Mouse (Mus musculus) spleen, adult 18-20 months (tissue): ENCODE data around the gene Olfr1336.
"Not testable (repeated sequence)": the region's sequence is repeated elsewhere in the genome, so short reads cannot be mapped to it uniquely, and the experiment has no call there.

Source experiments
- DNase-seq, 2 experiments: peaks; one replicate each; pipeline ENCODE4 v3.0.0; 2022; ENCODE audit warnings: mixed read lengths in 2 of 2

Gene Olfr1336

DNA sequence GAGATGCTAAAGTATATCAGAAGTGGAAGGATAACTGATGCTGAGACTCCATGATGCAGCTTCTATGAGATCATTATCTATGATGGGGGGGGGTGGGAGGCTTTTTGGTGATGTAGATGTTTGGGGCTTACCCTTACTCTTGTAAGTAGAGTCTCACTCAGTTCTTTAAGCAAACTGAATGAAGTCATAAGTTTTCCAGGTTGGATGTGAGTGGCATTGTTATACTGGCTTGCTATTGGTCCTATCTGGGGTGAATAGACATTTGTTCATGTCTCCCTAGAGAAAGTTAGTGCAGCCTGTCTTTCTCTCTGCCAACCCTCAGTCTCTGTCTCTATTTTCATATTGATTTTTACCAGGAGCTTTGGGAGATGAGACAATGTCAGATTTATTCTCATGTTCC, at the start of gene Olfr1336:
Gene Olfr1336 (plus strand): TSS at position 301 of the 400 bp plus-strand sequence.
- no peak for DNase-seq

DNA sequence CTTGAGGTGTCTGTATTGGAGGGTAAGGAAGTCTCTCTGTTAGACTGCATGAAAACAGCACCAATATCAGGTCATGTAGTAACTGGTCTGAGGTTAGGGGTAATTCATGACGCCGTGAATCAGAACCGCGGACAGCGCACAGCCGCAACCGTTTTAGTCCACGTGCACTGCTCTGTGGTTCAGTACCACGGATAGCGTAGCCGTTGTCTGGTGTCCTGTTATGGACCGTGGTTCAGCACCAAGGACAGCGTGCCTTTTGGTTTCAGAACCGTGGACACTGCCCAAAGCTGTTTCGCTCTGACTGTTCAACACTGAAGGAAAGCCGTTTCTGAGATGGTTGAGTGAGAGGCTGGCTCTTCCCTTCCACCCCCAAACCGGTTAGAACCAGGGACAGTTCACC, 45.9 kb upstream of the Olfr1336 start, which contains the start of gene Gm20715:
Gene Gm20715 (plus strand): TSS at position 235 of the 400 bp plus-strand sequence.
- DNase-seq: peak; percentile 46 to 64

DNA sequence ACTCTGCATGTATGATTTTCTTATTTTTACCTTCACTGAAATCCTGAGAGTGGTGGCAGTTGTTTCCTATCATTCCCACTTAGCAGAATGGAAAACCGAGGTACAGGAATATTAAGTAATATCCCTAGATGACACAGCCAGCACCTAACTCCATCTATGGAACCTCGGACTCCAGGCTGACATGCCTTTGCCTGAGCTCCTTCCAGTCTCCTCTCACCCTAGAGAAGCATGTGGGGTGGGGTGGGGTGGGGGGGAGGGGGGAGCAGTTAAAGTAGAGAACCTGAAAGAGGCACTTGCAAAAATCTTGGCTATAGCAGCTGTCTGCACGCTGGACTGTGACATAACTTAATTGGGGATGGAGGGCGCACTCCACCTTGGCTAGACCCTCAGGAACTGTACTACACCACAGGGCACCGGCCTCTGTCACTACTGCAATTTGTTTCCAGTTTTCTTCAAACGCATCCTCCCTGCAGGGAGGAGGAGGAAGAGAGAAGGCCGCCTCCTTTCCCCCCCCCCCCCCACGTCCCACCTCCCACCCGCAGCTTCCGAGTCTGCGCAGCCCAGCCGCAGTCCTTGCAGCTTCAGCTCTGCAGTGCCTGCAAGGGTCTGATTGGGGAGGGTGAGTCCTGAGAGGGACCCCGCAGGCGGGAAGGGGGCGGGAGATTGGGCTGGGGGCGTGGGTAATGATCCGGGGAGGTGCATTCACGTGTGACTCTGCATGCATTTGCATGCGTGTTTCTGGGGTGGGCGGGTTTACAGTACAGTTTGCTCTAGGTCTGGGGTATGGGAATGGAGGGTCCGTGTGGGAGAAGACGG, 41.1 kb upstream of the Olfr1336 start:
- no peak for DNase-seq

DNA sequence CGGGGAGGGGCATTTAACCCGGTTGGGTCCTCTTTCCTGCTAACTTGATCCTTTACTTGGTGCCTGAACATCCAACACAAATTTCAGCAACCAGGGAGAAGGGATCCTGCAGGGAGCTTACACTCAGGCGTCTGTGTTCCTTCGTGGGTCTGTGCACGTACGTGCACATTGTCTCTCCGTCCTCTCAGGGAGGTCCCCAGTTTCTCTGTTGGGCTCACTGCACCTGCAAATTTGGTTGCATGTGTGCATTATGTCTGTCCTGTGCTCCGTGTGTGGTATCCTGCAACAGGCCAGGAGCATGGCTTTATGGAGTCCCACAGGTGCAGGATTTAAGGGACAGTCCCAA, 40.6 kb upstream of the Olfr1336 start:
- no peak for DNase-seq

DNA sequence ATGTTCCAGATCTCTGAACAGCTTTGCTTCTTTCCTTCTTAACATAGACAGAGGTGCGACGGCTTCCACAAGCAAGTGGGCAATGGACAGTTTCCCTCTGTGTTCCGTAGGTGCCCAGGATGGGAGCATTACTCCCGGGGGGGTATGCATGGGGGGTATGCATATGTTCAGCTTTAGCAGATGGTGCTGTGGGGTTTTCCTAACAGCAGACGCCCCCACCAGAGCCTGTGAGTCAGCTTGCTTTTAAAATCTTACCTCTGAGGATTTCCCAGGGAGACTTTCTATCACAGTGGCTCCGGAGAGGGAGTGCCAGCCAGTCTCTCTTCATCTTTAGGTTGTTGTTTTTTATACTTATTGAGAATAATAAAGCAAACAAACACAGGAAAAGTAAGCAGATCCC, 36.1 kb upstream of the Olfr1336 start:
- no peak for DNase-seq

DNA sequence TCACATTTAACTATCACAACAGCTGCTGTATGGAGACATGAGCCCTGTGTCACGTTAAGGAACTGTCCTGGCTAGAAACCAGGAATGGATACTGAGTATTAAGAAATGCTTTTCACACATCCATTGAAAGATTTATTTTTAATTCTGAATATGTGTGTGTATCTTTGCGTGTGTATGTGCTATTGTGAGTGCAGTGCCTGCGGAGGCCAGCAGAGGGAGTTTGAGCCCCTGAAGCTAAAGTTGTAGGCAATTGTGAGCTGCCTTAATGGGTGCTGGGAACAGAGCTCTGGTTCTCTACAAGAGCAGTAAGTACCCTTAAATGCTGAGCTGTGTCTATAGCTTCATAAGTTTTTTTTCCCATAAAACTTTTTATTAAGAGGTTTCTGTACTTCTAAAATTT, 26.6 kb upstream of the Olfr1336 start:
- no peak for DNase-seq

DNA sequence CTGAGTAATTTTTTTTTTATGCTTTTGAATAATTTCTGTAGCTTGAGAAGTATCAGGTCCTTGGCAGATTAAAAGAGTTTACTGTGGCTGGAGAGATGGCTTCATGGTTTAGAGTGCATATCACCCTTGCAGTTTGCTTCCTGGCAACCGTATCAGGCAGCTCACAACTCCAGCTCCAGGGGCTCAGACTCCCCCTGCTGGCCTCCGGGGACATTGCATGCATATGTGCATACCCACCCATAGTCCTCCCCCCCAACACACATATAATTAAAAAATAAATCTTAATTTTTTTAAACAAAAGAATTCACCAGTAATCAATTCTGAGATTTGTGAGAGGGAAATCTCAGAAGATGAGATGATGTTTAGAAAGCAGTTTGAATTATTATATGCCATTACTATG, 25.6 kb upstream of the Olfr1336 start:
- DNase-seq: peak in 1 of 2 experiments; percentile 36

DNA sequence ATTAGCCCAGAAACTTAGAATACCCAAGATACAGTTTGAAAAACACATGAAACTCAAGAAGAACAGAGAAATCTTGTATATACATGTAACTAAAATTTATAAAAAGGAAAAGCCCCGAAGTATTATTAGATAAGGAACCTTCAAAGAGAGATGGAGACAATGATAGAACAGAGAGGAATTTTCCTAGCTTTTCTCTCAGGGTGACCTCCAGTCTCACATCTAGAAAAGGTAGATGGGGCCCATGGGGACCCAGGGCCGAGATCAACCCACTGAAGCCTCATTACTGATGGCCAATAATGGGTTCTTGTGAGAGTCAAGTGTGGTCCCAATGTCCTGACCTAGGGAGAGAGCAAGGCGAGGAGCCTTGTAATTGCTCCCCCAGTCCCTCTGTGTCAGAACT, 17.6 kb upstream of the Olfr1336 start, which contains the start of gene Olfr1344:
Gene Olfr1344 (plus strand): TSS at position 301 of the 400 bp plus-strand sequence.
- DNase-seq: no peak

DNA sequence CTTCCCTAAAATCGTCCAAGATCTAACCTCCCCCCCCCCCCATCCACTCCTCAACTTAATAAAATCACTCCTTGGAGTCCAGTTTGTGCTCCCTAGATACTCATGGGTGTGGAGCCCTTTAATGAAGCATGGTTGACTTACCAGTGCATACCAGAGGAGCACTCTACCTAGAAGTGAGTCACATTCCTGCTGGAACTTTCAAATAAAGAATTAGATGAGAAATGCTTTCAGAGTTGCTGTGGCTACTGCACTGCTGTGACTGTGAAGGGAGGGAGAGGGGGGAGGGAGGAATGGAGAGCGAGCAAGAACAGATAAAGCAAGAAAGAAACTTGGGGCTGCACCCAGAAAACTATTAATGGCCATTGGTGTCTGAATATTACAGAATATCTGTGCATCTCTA, 14.8 kb upstream of the Olfr1336 start:
- no peak for DNase-seq

DNA sequence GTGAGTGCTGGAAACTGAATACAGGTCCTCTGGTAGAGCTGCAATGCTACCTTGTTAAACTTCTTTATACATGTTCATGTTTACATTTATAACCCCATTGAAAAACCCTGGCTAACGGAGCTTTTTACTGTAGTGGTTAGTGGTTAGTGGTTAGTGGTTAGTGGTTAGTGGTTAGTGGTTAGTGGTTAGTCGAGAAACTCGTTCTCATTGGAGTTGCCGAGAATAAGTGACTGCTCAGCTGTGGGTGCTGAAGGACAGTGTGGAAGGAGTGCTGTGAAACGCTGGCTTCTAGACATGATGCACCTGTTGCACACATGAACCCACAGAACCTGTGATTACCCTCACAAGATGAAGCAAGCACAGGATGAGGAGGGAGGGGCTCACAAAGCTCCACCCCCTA, 8.2 kb upstream of the Olfr1336 start:
- no peak for DNase-seq

DNA sequence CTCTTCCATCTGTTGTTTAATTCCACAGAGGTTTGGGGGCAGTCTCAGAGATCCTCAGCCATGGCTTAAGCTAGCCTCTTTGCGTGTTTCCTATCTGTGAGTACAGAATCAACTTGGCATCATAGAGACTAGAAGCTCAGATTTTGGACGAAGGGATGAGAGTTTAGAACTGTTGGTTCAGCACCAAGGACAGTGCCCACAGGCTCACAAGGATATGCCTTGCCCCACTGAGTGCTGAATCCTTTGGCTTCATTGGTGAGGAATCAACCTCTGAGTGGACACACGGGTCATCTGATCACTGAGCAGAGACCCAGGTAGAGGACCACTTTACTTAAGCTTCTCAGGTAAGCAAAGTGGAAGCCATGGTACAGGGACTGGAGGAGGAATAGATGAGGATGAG, 431 bp downstream of the Olfr1336 start:
- DNase-seq: no peak

DNA sequence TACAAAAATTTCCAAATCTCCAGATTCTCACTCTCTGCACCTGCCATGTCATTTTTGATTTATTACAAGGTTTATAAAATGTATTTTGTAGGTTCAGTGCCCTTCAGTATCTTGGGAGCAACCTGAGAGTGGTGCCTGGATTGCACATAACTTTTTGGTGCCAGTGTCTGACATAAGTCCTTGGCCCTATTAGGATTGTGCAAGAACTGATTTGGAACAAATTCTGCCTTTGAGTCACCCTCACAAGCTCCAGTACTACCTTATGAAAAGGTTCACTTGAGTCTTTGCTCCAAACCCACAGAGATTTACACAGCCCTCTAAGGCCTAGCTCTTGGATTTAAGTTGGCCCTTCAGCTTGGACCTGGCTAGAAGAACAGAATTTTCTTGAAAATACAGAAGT, 11.0 kb downstream of the Olfr1336 start, which contains the start of gene Olfr1346:
Gene Olfr1346 (plus strand): TSS at position 151 of the 400 bp plus-strand sequence.
- no peak for DNase-seq

DNA sequence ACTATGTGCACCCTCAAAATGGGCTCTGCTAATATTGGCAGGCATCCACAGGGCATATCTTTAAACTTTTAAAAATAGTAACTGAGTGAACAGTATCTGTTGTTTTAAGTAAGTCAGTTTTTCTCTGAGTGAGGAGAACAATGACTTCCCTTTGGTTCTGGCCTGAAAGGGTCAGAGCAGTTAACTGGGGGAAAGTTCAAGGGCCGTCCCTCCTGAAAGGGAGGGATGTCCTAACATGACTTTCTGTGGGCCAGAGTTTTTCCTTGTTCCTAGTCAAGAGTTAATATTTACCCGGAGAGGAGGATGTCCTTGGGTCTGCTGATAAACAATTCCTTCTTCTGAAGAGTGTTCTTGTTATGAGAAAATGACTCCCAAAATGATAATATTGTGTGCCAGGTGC, 21.7 kb downstream of the Olfr1336 start:
- DNase-seq: not testable (repeated sequence)

DNA sequence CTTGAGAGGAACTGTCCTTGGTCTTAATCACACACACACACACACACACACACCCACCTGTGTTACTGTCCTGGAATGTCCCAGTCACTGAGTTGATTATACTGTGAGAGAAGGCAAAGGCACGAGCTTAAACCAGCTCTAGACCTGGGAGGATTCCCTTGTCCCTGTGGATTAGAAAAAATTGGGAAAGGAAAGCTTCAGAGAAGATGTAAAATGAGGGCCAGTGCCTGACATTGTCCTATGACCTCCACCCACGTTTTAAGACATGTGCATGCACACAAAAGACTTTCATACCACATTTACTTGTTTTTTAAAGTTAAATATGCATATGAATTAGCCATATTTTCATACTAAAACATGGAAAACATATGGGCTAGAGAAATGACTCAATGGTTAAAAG, 30.9 kb downstream of the Olfr1336 start, which contains the start of gene Olfr5:
Gene Olfr5 (minus strand): TSS at position 101 of the 400 bp plus-strand sequence.
- no peak for DNase-seq

DNA sequence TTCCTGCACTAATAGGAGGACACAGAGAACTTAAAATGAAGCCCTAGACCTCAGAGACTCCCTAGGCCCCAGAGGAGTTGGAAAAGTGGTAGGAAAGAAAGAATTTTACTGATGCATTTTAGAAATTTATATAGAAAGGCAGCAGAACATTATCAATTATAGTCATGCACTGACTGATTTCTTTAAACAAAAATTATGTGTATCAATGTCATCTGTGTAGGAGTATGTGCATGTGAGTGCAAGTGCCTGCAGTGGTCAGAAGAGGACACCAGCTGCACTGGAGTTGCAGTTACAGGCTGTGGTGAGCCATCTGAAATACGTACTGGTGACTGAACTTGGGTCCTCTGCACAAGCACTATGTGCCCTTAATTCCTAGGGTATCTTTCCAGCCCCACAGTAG, 43.7 kb downstream of the Olfr1336 start, which contains the start of gene Olfr1347:
Gene Olfr1347 (minus strand): TSS at position 101 of the 400 bp plus-strand sequence.
- no peak for DNase-seq

DNA sequence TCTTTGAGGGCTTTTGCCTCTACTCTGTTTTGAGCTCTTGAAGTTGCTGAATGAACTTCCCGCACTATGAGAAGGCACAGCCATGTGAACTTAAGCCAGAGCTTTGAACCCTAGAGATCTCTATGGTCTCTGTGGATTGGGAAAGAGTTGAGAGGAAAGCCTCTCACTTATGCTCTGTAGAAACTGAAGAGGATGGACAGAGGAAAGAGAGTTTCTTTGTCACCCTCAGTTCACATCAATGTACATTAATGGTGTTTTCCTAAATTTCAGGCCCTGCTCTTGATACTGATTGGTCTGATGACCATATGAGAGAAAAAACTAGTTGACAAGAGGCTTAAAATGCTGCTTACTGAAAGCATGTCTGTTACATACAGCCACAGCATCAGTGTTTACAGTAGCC, 52.7 kb downstream of the Olfr1336 start, which contains the start of gene Olfr1348:
Gene Olfr1348 (minus strand): TSS at position 101 of the 400 bp plus-strand sequence.
- no peak for DNase-seq
